In the genomic region with DNA sequence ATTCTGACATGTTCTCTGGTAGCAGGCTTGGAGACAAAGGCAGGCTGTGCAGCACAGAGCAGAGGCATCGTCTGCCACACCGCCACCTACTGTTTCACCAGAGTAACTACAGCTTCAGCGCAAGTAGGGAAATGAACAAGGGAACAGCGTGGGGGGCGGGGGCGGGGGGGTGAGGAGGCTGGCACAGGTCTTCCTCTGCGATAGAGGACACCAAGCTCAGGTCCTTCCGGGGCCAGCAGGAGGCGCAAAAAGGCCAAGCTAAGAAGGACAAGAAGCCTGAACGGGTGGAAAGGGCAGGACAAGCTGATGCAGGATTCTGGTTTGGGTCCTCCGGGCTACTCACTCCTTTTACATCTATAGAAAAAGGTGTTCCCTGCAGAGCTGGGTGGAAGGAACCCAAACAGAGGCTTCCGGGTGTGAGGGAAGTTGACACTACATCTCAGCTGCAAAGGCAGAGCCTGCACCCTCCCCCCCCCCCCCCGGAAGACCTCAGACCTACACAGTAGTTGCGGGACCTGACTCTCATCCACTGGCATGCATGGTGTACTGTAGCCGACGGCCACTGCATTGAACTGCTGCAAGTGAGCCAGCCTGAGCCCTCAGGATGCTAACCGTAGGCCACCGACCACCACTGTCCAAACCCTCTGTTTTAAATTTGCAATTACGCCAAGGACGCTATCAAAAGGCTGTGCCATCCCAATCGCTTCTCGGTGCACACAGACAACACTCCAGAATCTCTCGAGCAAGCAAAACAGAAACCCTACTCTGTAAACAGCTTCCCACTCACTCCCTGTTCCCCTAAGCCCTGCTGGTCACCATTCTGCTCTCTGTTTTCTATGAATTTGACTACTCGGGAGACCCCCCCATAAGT, we compare ENCODE assay signal across 8 mouse cellular contexts.
DNase-seq lines count a peak whose midpoint lies in the region; ATAC-seq and TF ChIP-seq lines count a peak whose summit lies in the region.

No protein-coding gene starts in this region.

- H3K36me3 ChIP-seq in hindbrain, embryonic 13.5 days: no peaks in the 10 kb centered on the region

- DNase-seq in NIH3T3 (ENCODE audit: low read depth): peak; percentile 68
- DNase-seq in cerebellum, adult 2 months: peak; percentile 80 to 81
- peak; percentile 24 to 67 for DNase-seq in layer of hippocampus, postnatal 36 days
- DNase-seq in lung, postnatal 25 days (ENCODE audit: low spot score): peak; percentile 66
- peak; percentile 82 for DNase-seq in right cerebral cortex, adult 18-20 months
- peak; percentile 68 for DNase-seq in yolk sac, embryonic 10.5 days (ENCODE audit: low spot score)

- no peak for TF ChIP-seq POLR2A in cerebellum, adult 2 months (IDR thresholded peaks at IDR 0.05; ENCODE audit: borderline replicate concordance, insufficient read depth, low read length)

- H3K4me2 ChIP-seq in hindbrain, embryonic 13.5 days: peak overlapping the region; percentile 53

- peak overlapping the region; percentile 60 for H3K4me3 ChIP-seq in cerebellum, adult 2 months (replicated peaks; ENCODE audit: insufficient read depth, low read depth, low read length)
- H3K4me3 ChIP-seq in hindbrain, embryonic 13.5 days: peak overlapping the region; percentile 32

- H3K4me1 ChIP-seq in cerebellum, adult 2 months (ENCODE audit: control insufficient read depth, insufficient read depth, low read length): no peaks in the 10 kb centered on the region
- peaks cover 16% of the 10 kb centered on the region for H3K4me1 ChIP-seq in hindbrain, embryonic 13.5 days (replicated peaks)

- H3K27ac ChIP-seq in cerebellum, adult 2 months (ENCODE audit: insufficient read depth, low read length): no peak overlapping the region
- H3K27ac ChIP-seq in hindbrain, embryonic 13.5 days: peak overlapping the region; percentile 82

- ATAC-seq in frontal cortex, adult (ENCODE audit: low TSS enrichment): peak; percentile 75
- ATAC-seq in hindbrain, embryonic 13.5 days (ENCODE audit: low FRiP score): peak; percentile 92

- TF ChIP-seq CTCF in cerebellum, adult 2 months (IDR thresholded peaks at IDR 0.05; ENCODE audit: borderline replicate concordance, insufficient read depth, low read depth, low read length): peak; percentile 79

- no peaks in the 10 kb centered on the region for H3K9me3 ChIP-seq in hindbrain, embryonic 13.5 days

- H3K9ac ChIP-seq in hindbrain, embryonic 13.5 days: peak overlapping the region; percentile 63

- no peaks in the 10 kb centered on the region for H3K27me3 ChIP-seq in cerebellum, adult 2 months (ENCODE audit: control insufficient read depth, insufficient read depth, low read length)
- no peaks in the 10 kb centered on the region for H3K27me3 ChIP-seq in hindbrain, embryonic 13.5 days

- 3% methylated on average over 24 of the region's 24 CpGs for WGBS in cerebellum, adult 2 months
- 7% methylated on average over 23 of the region's 24 CpGs for WGBS in hindbrain, embryonic 13.5 days
